Comparison of ENCODE assay signal across 20 mouse cellular contexts in genomic region chr5:135826225-135826624, GRCm38 (mm10). TPM values are rescaled to one million over a fixed set of nuclear protein-coding genes. Genes with fewer than 3 reads are reported as not detected.
DNase-seq lines count a peak whose midpoint lies in the region; ATAC-seq lines count a peak whose summit lies in the region.
"Had no signal": no experiment of that assay in that cellular context is flagged by ENCODE, and none has a peak within 500 bp of the region (broad histone marks: within the 10 kb centered on the region; RNA-seq: fewer than 3 reads in every experiment).

No protein-coding gene starts in this region.

- H3K9ac ChIP-seq in forebrain, embryonic 11.5 days (ENCODE audit: low read length): no peak overlapping the region
- H3K9ac ChIP-seq in neural tube, embryonic 11.5 days (ENCODE audit: low read length): no peak overlapping the region
- H3K9ac ChIP-seq in midbrain, embryonic 14.5 days (replicated peaks; ENCODE audit: low read length): peak overlapping the region; percentile 34; the same call in 1 of the 2 replicates
- H3K9ac ChIP-seq: heart, embryonic 12.5 days had no signal

- WGBS in forebrain, embryonic 10.5 days: 49% methylated on average over 6 of the region's 6 CpGs
- WGBS in forebrain, embryonic 11.5 days: 40% methylated on average over 6 of the region's 6 CpGs
- 48% methylated on average over 6 of the region's 6 CpGs for WGBS in neural tube, embryonic 11.5 days
- 29% methylated on average over 6 of the region's 6 CpGs for WGBS in midbrain, embryonic 14.5 days

- peaks cover 18% of the 10 kb centered on the region for H3K4me1 ChIP-seq in forebrain, embryonic 10.5 days
- H3K4me1 ChIP-seq in forebrain, embryonic 11.5 days (replicated peaks; ENCODE audit: control insufficient read depth, insufficient read depth, low read length): peaks cover 6% of the 10 kb centered on the region; the same call in 1 of the 2 replicates
- H3K4me1 ChIP-seq in neural tube, embryonic 11.5 days (ENCODE audit: control insufficient read depth, insufficient read depth, low read length): 0 out of 2 replicates have a peak, but pooled peaks cover 2% of the 10 kb centered on the region
- H3K4me1 ChIP-seq in midbrain, embryonic 14.5 days (ENCODE audit: control insufficient read depth, insufficient read depth, low read length): peaks cover 43% of the 10 kb centered on the region
- H3K4me1 ChIP-seq: heart, embryonic 12.5 days had no signal

- peak overlapping the region; percentile 16; the same call in 1 of the 2 replicates for H3K27ac ChIP-seq in forebrain, embryonic 10.5 days
- no peak overlapping the region for H3K27ac ChIP-seq in forebrain, embryonic 11.5 days (ENCODE audit: low read depth, low read length)
- H3K27ac ChIP-seq in neural tube, embryonic 11.5 days (ENCODE audit: low read depth, low read length): peak overlapping the region; percentile 44; the same call in 1 of the 2 replicates
- peak overlapping the region; percentile 85 for H3K27ac ChIP-seq in midbrain, embryonic 14.5 days (replicated peaks; ENCODE audit: low read depth, low read length)

- H3K4me3 ChIP-seq in forebrain, embryonic 10.5 days: no peak overlapping the region
- H3K4me3 ChIP-seq in forebrain, embryonic 11.5 days (ENCODE audit: low read depth, low read length): no peak overlapping the region
- H3K4me3 ChIP-seq in neural tube, embryonic 11.5 days (ENCODE audit: low read depth, low read length): no peak overlapping the region
- no peak overlapping the region for H3K4me3 ChIP-seq in midbrain, embryonic 14.5 days (replicated peaks; ENCODE audit: low read depth, low read length)
- H3K4me3 ChIP-seq: erythroblast, embryonic 14.5 days; heart, embryonic 12.5 days had no signal

- no peaks in the 10 kb centered on the region for H3K36me3 ChIP-seq in forebrain, embryonic 10.5 days (replicated peaks)
- no peaks in the 10 kb centered on the region for H3K36me3 ChIP-seq in forebrain, embryonic 11.5 days (ENCODE audit: control insufficient read depth, insufficient read depth, low read length)
- no peaks in the 10 kb centered on the region for H3K36me3 ChIP-seq in neural tube, embryonic 11.5 days (ENCODE audit: control insufficient read depth, insufficient read depth, low read length)
- 0 out of 2 replicates have a peak, but pooled peaks cover 2% of the 10 kb centered on the region for H3K36me3 ChIP-seq in midbrain, embryonic 14.5 days (ENCODE audit: control insufficient read depth, insufficient read depth, low read length)
- H3K36me3 ChIP-seq: heart, embryonic 12.5 days had no signal

- no peak overlapping the region for H3K4me2 ChIP-seq in forebrain, embryonic 11.5 days (ENCODE audit: low read depth, low read length, severe bottlenecking)
- no peak overlapping the region for H3K4me2 ChIP-seq in neural tube, embryonic 11.5 days (ENCODE audit: low read depth)
- H3K4me2 ChIP-seq in midbrain, embryonic 14.5 days (ENCODE audit: low read length): 0 out of 2 replicates have a peak overlapping the region, but pooled peaks have one; percentile 6
- H3K4me2 ChIP-seq: heart, embryonic 12.5 days had no signal

- H3K9me3 ChIP-seq in forebrain, embryonic 10.5 days: no peaks in the 10 kb centered on the region
- no peaks in the 10 kb centered on the region for H3K9me3 ChIP-seq in forebrain, embryonic 11.5 days (ENCODE audit: control insufficient read depth, low read length)
- H3K9me3 ChIP-seq in neural tube, embryonic 11.5 days (ENCODE audit: control insufficient read depth, low read length): no peaks in the 10 kb centered on the region
- H3K9me3 ChIP-seq in midbrain, embryonic 14.5 days (ENCODE audit: control insufficient read depth, low read length): no peaks in the 10 kb centered on the region
- H3K9me3 ChIP-seq: heart, embryonic 12.5 days had no signal

- no peaks in the 10 kb centered on the region for H3K27me3 ChIP-seq in forebrain, embryonic 10.5 days (ENCODE audit: poor library complexity, severe bottlenecking)
- no peaks in the 10 kb centered on the region for H3K27me3 ChIP-seq in forebrain, embryonic 11.5 days (ENCODE audit: control insufficient read depth, insufficient read depth, low read length)
- no peaks in the 10 kb centered on the region for H3K27me3 ChIP-seq in neural tube, embryonic 11.5 days (ENCODE audit: control insufficient read depth, insufficient read depth, low read length)
- H3K27me3 ChIP-seq in midbrain, embryonic 14.5 days (ENCODE audit: control insufficient read depth, insufficient read depth, low read length): no peaks in the 10 kb centered on the region

- DNase-seq in forebrain, embryonic 10.5 days (ENCODE audit: extremely low spot score, low spot score): no peak
- DNase-seq in forebrain, embryonic 11.5 days (ENCODE audit: low spot score): no peak
- DNase-seq in neural tube, embryonic 11.5 days (ENCODE audit: low spot score): no peak
- no peak for DNase-seq in neural tube, embryonic 10.5 days (ENCODE audit: extremely low spot score, low spot score)
- DNase-seq in midbrain, embryonic 14.5 days: peak; percentile 61
- DNase-seq in layer of hippocampus, postnatal 14 days (ENCODE audit: low spot score in 2 of 2): no peak
- no peak for DNase-seq in urinary bladder, postnatal 10 days (ENCODE audit: low spot score)
- no peak for DNase-seq in embryo, embryonic 10 days (ENCODE audit: low spot score)
- DNase-seq: adrenal gland, postnatal 10 days; cerebellum, adult 11 months; kidney, postnatal 36 days; liver; spleen, adult 18-20 months had no signal

- no peak for ATAC-seq in forebrain, embryonic 11.5 days (replicated peaks; ENCODE audit: low FRiP score)
- ATAC-seq in neural tube, embryonic 11.5 days (ENCODE audit: insufficient read depth, low FRiP score, low TSS enrichment): no peak
- ATAC-seq in midbrain, embryonic 14.5 days (ENCODE audit: low FRiP score, low TSS enrichment): no peak
- ATAC-seq: lung, postnatal 0 days had no signal

RNA-seq across cellular contexts. Expression of gene Srrm3, which starts 19.5 kb away (rescaled TPM):
- polyA plus RNA-seq in forebrain, embryonic 10.5 days (2016; fragmentation: Nextera tagmentation; extraction: Ambion mirVana): 2.9 and 4.2 TPM in 2 replicates
- polyA plus RNA-seq in forebrain, embryonic 11.5 days (2014; fragmentation: Nextera tagmentation; extraction: Ambion mirVana): 12.3 and 12.7 TPM in 2 replicates
- polyA plus RNA-seq in neural tube, embryonic 11.5 days (2014; fragmentation: Nextera tagmentation; extraction: Ambion mirVana): 22.9 and 25.5 TPM in 2 replicates
- 59.8 and 66.2 TPM in 2 replicates for polyA plus RNA-seq in midbrain, embryonic 14.5 days (2014; fragmentation: Nextera tagmentation; extraction: Ambion mirVana)
- 10 to 100 TPM; 63.2 to 68.4 TPM for total RNA-seq in layer of hippocampus, postnatal 14 days (2021)
- total RNA-seq: common myeloid progenitor, adult 5-6 weeks; gastrocnemius, adult 18-20 months; megakaryocyte-erythroid progenitor cell, adult 5-6 weeks had no signal
- polyA plus RNA-seq: erythroblast, embryonic 14.5 days; lung, postnatal 0 days had no signal

RNA-seq across cellular contexts. Expression of gene Mdh2, which starts 47.9 kb away (rescaled TPM):
- 573 and 579 TPM in 2 replicates for polyA plus RNA-seq in forebrain, embryonic 10.5 days (2016; fragmentation: Nextera tagmentation; extraction: Ambion mirVana)
- polyA plus RNA-seq in forebrain, embryonic 11.5 days (2014; fragmentation: Nextera tagmentation; extraction: Ambion mirVana): 526 and 536 TPM in 2 replicates
- 602 and 630 TPM in 2 replicates for polyA plus RNA-seq in neural tube, embryonic 11.5 days (2014; fragmentation: Nextera tagmentation; extraction: Ambion mirVana)
- 573 and 587 TPM in 2 replicates for polyA plus RNA-seq in midbrain, embryonic 14.5 days (2014; fragmentation: Nextera tagmentation; extraction: Ambion mirVana)
- 100 to 1,000 TPM; 463 to 479 TPM for total RNA-seq in layer of hippocampus, postnatal 14 days (2021)

RNA-seq across cellular contexts. Expression of gene Styxl1, which starts 48.0 kb away (rescaled TPM):
- polyA plus RNA-seq in forebrain, embryonic 10.5 days (2016; fragmentation: Nextera tagmentation; extraction: Ambion mirVana): 0.25 TPM in 1 of 2 replicates, not detected in the other
- not detected in 2 replicates for polyA plus RNA-seq in forebrain, embryonic 11.5 days (2014; fragmentation: Nextera tagmentation; extraction: Ambion mirVana)
- 0.24 TPM in 1 of 2 replicates, not detected in the other for polyA plus RNA-seq in neural tube, embryonic 11.5 days (2014; fragmentation: Nextera tagmentation; extraction: Ambion mirVana)
- polyA plus RNA-seq in midbrain, embryonic 14.5 days (2014; fragmentation: Nextera tagmentation; extraction: Ambion mirVana): 0.23 and 0.63 TPM in 2 replicates
- total RNA-seq in layer of hippocampus, postnatal 14 days (2021): under 1 TPM in 1 of 2 experiments, not detected in 1; 0.44 TPM
- total RNA-seq: common myeloid progenitor, adult 5-6 weeks; gastrocnemius, adult 18-20 months; left cerebral cortex, postnatal 10 days; megakaryocyte-erythroid progenitor cell, adult 5-6 weeks had no signal
- polyA plus RNA-seq: erythroblast, embryonic 14.5 days; heart, embryonic 12.5 days had no signal
